Mouse (Mus musculus) c-Kit-negative CD71-positive TER-119-positive erythroid progenitor cells, embryonic 14.5 days (primary cell): ENCODE measurements around the gene Tfb2m.

Source experiments
- DNase-seq: peaks from one replicate; pipeline ENCODE4 v3.0.0-alpha.2; 2013; ENCODE audit warnings: low read depth, low spot score

Gene Tfb2m

GRCm38 (mm10) chr1:179559446-179560194 is 13.6 kb upstream of the Tfb2m start:
- DNase-seq, result no peak

DNA sequence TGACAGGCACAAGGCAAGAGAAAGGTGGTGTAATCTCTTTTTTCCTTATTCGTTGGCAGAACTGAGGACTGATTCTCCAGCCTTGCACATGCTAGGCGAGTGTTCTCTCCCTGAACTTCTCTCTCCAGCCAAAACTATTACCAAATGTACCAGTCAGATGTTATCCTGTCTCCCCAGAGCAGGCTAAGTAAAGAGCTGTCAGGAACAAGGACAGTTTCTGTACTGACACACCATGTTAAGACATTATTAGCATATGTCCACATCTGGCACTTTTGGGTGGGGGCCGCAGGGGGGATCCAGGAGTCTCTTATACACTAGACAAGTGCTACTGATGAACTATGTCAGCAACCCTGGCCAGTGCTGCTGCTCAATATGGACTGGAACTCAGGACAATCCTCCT is 10.9 kb upstream of the Tfb2m start:
- no peak for DNase-seq

GRCm38 (mm10) chr1:179553949-179554347 is 7.9 kb upstream of the Tfb2m start:
- no peak for DNase-seq

GRCm38 (mm10) chr1:179553197-179553948 is 7.3 kb upstream of the Tfb2m start:
- DNase-seq, result no peak

DNA sequence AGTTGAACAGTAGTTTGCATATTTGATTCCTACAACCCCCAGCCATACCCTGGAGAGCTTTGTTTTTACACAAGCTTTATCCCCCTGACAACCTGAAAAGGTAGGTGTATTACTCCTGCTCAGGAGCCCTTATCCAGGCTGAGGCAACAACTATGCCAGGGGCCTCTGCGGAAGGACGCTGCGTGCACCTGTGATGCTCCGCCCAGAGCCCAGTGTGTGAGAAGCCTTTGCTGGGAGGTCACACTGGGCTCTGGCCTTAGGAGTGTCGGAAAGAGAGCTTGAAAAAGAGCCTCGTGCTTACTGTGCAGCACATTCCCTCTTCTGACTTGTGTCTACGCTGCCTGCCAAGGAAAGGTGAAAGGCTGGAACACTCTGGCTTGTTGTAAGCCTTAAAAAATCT is 6.7 kb upstream of the Tfb2m start:
- no peak for DNase-seq

DNA sequence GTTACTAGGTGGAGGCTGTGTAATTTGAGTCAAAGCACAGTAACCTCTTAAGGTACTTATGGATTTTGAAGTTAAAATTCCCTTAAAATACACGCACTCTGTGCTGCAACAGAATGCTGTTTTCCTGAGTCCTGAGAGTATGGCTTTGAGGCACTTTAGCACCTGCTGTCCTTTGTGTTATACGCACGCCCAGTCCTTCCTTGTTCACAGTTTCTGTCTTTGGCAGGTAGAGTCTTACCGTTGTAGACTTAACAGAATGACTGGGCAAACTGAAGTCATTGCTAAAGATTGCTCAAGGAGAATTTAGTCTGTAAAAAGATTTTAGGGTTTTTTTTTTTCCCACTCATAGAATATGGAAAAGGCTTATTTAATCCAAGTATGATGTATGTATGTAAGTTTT is 5.9 kb upstream of the Tfb2m start:
- DNase-seq, result no peak

- DNase-seq, result peak; percentile 68
These were observed 5.3 kb upstream of the Tfb2m start for GRCm38 (mm10) chr1:179551336-179551735.

GRCm38 (mm10) chr1:179548996-179549752 is 3.1 kb upstream of the Tfb2m start:
- no peak for DNase-seq

DNA sequence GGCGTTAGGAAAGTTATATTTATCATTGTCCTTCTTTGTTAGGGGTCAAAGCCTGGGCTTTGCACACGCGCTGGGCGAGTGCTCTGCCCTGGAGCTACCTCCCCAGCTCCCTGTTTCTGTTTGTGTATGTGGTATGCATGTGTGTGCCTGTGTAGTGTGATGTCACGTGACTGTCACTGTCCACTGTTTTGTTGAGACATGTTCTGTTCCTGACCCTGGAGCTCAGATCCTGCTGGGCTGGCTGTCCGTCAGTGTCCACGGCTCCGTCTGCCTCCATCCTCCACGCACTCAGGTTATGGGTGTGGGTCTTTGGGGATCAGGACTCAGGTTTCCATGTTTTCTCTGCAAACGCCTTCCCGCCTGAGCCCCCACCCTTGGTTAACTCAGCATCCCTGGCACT is 2.2 kb upstream of the Tfb2m start:
- no peak for DNase-seq

GRCm38 (mm10) chr1:179547176-179547575 is 1.1 kb upstream of the Tfb2m start:
- no peak for DNase-seq

GRCm38 (mm10) chr1:179546551-179546917 is 467 bp upstream of the Tfb2m start:
- no peak for DNase-seq

GRCm38 (mm10) chr1:179541502-179541901 is 4.6 kb downstream of the Tfb2m start:
- no peak for DNase-seq

DNA sequence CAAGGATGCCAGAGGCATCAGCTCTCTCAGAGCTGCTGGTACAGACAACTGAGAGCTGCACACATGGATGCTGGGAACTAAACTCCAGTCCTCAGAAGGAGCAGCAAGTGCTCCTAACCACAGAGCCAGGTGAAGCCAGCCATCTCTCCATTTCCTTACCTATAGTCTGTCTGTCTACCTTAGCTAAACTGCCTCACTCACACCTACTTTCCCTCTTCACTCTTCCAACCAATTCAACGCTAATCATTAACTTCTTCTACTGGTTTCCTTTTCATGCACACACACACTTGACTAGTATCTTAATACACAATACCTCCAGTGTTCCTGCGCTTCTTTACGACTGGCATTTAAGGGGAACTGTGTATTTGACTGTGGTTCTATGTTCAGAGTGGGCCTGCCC is 6.2 kb downstream of the Tfb2m start:
- DNase-seq, result no peak

- no peak for DNase-seq
These were observed 7.0 kb downstream of the Tfb2m start for GRCm38 (mm10) chr1:179539054-179539453.

DNA sequence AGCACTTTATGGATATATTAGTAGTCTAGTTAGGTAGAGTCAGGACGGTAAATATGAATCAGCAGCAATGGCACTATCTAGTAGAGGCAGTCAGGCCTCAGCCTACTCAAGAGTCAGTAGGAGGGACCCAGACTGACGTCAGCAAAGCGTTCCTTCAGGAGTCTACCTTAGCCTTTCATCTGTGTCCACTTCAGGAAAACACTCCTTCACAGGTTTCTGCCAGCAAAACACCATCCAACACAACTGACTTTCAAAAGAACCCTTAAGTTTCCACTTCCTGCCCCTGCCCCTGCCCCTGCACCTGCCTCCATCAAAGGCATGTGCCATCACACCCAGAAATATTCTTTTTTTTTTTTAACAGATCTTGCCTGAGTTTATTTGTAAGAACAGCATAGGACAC is 26.2 kb downstream of the Tfb2m start:
- no peak for DNase-seq

- DNase-seq, result peak; percentile 77
These were observed 28.2 kb downstream of the Tfb2m start, which contains the start of gene Smyd3 for GRCm38 (mm10) chr1:179517713-179518465. Gene Smyd3, minus strand, starts transcription at chr1:179518041.

- peak; percentile 11 for DNase-seq
These were observed 28.9 kb downstream of the Tfb2m start for GRCm38 (mm10) chr1:179516941-179517712.

DNA sequence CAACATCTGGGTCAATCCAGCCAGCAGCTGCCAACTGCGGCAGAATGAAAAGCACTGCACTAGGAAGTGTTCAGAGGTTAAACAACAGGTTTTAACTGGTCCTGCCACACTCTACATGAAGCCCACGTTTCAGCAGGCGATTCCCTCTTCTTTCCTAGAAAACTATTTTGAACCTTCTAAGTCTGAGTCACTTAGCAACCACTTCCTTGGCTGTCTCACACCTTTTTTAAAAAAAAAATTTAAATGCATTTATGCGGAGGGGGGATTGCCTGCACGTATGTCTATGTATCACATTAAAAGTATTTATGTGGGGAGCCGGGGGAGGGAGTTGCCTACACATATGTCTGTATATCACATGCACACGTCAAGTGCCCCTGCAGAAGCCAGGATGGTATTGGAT is 34.2 kb downstream of the Tfb2m start:
- DNase-seq, result no peak

DNA sequence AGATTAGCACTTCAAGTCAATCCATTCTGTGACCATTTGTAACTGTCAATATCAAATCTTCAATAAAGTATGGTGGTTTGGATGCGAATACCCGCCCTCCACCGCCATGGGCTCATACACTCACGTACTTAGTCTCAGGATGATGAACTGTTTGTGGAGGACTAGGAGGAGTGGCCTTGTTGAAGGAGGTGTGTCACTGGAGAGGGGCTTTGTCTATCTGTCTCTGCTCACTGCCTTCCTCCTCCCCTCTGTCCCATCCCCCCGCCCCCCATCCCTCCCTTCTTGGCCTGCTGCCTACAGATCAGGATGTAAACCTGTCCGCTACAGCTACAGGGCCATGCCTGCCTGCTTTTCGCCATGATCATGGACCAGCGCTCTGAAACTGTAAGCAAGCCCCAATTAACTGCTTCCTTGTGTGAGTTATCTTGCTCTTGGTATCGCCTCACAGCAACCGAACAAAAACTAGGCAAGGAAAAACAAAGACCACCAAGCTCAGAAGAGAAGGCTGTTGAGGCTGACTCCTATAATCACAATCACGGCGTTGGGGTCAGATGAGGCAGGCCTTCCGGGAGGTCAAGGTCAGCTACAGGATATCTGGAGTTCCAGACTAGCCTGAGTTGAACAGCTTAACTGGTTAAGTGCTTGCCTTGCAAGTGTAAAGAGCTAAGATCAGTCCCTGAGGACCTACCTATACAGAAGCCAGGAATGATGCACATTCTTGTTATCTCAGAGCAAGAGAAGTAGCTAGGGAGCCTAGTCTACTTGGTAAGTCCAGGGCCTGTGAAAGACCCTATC is 35.3 kb downstream of the Tfb2m start:
- DNase-seq, result no peak
